Comparison of ENCODE assay signal across 8 mouse cellular contexts in the genomic region with DNA sequence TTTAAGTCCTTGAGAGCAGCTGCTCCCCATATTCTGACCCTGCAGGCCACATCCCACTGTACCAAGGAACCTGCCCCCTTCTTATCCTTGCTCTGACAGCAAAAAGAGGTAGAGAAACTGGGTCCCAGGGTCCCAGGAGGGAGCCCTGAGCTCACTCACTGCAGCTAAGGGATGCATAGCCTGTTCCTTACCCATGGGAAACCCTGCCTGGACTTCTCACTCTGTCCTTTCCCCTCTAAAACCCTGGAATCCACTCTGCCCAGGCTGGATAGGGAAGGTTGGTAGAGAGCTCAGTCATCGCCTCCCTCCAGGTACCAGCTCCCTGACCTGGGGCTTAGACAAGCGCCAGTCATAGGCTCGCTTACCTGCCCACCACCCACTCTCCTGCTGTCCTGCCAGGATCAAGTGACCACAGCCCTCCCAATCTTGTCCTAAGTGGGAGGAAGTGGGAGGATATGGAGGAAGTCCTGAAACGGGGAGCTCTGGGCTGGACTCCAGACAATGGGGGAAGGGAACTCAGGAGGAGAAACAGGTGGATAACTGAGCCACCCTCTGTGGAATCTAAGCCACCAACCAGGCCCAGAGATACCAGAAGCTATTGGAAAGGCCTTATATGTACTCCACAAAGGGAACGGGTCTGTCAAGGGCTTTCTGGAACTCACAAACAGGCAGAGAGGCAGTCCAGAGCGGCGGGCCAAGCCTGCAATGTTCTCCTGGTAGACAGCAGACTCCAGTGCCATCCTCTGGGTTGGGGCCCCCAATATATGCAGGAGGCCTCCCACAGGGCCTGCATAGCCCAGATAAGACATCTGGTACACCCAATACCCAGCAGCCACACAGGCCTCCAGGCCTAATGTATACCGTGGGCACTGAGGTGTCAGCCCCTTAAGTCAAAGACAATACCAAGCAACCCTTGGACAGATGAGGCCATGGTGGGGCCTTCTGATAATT. TPM values are rescaled to one million over a fixed set of nuclear protein-coding genes. Genes with fewer than 3 reads are reported as not detected.
A peak's percentile ranks its signal among the peaks of the same experiment; 100 is the strongest.
DNase-seq lines count a peak whose midpoint lies in the region; ATAC-seq and TF ChIP-seq lines count a peak whose summit lies in the region.

No protein-coding gene starts in this region.

- H3K9me3 ChIP-seq in forebrain, embryonic 12.5 days = no peaks in the 10 kb centered on the region
- no peaks in the 10 kb centered on the region for H3K9me3 ChIP-seq in forebrain, embryonic 15.5 days
- H3K9me3 ChIP-seq in heart, postnatal 0 days (replicated peaks; ENCODE audit: control insufficient read depth, low read length) = no peaks in the 10 kb centered on the region
- H3K9me3 ChIP-seq in liver, embryonic 14.5 days (ENCODE audit: control insufficient read depth, low read length) = no peaks in the 10 kb centered on the region

- TF ChIP-seq CTCF in heart, postnatal 0 days (IDR thresholded peaks at IDR 0.05; ENCODE audit: low read depth) = no peak
- TF ChIP-seq CTCF in liver, embryonic 14.5 days (IDR thresholded peaks at IDR 0.05; ENCODE audit: low read depth) = no peak

- peak overlapping the region; percentile 2; the same call in 1 of the 2 replicates for H3K4me2 ChIP-seq in forebrain, embryonic 12.5 days
- no peak overlapping the region for H3K4me2 ChIP-seq in forebrain, embryonic 15.5 days (replicated peaks)
- H3K4me2 ChIP-seq in heart, postnatal 0 days (ENCODE audit: low read depth, low read length) = peak overlapping the region; percentile 14
- H3K4me2 ChIP-seq in liver, embryonic 14.5 days (ENCODE audit: low read depth) = peak overlapping the region; percentile 93

- H3K27ac ChIP-seq in forebrain, embryonic 12.5 days = no peak overlapping the region
- no peak overlapping the region for H3K27ac ChIP-seq in forebrain, embryonic 15.5 days (replicated peaks)
- H3K27ac ChIP-seq in heart, postnatal 0 days (ENCODE audit: low read depth) = peak overlapping the region; percentile 50
- peak overlapping the region; percentile 92 for H3K27ac ChIP-seq in liver, embryonic 14.5 days

- peak; percentile 62 for TF ChIP-seq EP300 in heart, postnatal 0 days (IDR thresholded peaks at IDR 0.05; ENCODE audit: low read depth)
- peak; percentile 92 for TF ChIP-seq EP300 in liver, embryonic 14.5 days (IDR thresholded peaks at IDR 0.05; ENCODE audit: low read depth)

- H3K4me1 ChIP-seq in forebrain, embryonic 12.5 days = peaks cover 31% of the 10 kb centered on the region
- H3K4me1 ChIP-seq in forebrain, embryonic 15.5 days = peaks cover 24% of the 10 kb centered on the region
- H3K4me1 ChIP-seq in heart, postnatal 0 days (ENCODE audit: control insufficient read depth, insufficient read depth) = peaks cover 31% of the 10 kb centered on the region
- H3K4me1 ChIP-seq in liver, embryonic 14.5 days (replicated peaks; ENCODE audit: control insufficient read depth in 2 of 2, insufficient read depth in 2 of 2, low read length in 1 of 2) = peaks cover 48 to 65% of the 10 kb centered on the region in 2 experiments

- H3K9ac ChIP-seq in forebrain, embryonic 12.5 days = peak overlapping the region; percentile 12; the same call in 1 of the 2 replicates
- no peak overlapping the region for H3K9ac ChIP-seq in forebrain, embryonic 15.5 days (replicated peaks)
- no peak overlapping the region for H3K9ac ChIP-seq in heart, postnatal 0 days (replicated peaks; ENCODE audit: low read depth, low read length)
- peak overlapping the region; percentile 94 for H3K9ac ChIP-seq in liver, embryonic 14.5 days (replicated peaks)

- H3K4me3 ChIP-seq in forebrain, embryonic 12.5 days (replicated peaks) = no peak overlapping the region
- H3K4me3 ChIP-seq in forebrain, embryonic 15.5 days = no peak overlapping the region
- peak overlapping the region; percentile 0; the same call in 1 of the 2 replicates for H3K4me3 ChIP-seq in heart, postnatal 0 days (ENCODE audit: low read depth, low read length)
- H3K4me3 ChIP-seq in liver, embryonic 14.5 days (ENCODE audit: insufficient read depth in 1 of 2, low read depth in 2 of 2, low read length in 2 of 2) = peak overlapping the region; percentile 94 to 98

- H3K36me3 ChIP-seq in forebrain, embryonic 12.5 days (replicated peaks) = peaks cover 2% of the 10 kb centered on the region; the same call in 1 of the 2 replicates
- no peaks in the 10 kb centered on the region for H3K36me3 ChIP-seq in forebrain, embryonic 15.5 days
- H3K36me3 ChIP-seq in heart, postnatal 0 days (replicated peaks; ENCODE audit: control insufficient read depth, insufficient read depth, low read length) = no peaks in the 10 kb centered on the region
- H3K36me3 ChIP-seq in liver, embryonic 14.5 days (replicated peaks; ENCODE audit: control insufficient read depth, insufficient read depth, low read depth) = peaks cover 20% of the 10 kb centered on the region

- no peaks in the 10 kb centered on the region for H3K27me3 ChIP-seq in forebrain, embryonic 12.5 days
- no peaks in the 10 kb centered on the region for H3K27me3 ChIP-seq in forebrain, embryonic 15.5 days
- H3K27me3 ChIP-seq in heart, postnatal 0 days (ENCODE audit: control insufficient read depth, insufficient read depth, low read length) = no peaks in the 10 kb centered on the region
- no peaks in the 10 kb centered on the region for H3K27me3 ChIP-seq in liver, embryonic 14.5 days (ENCODE audit: control insufficient read depth, insufficient read depth, low read length)

- ATAC-seq in forebrain, embryonic 12.5 days (ENCODE audit: low FRiP score) = no peak
- ATAC-seq in forebrain, embryonic 15.5 days (replicated peaks) = no peak
- no peak for ATAC-seq in heart, postnatal 0 days (ENCODE audit: insufficient read depth, low read depth)
- ATAC-seq in liver, embryonic 14.5 days (ENCODE audit: insufficient read depth) = peak; percentile 86
- ATAC-seq in CD4-positive, CD25-positive, alpha-beta regulatory T cell, adult 4 months = no peak

- WGBS in forebrain, embryonic 12.5 days = 88% methylated on average over 8 of the region's 8 CpGs
- WGBS in forebrain, embryonic 15.5 days = 88% methylated on average over 8 of the region's 8 CpGs
- 68% methylated on average over 8 of the region's 8 CpGs for WGBS in heart, postnatal 0 days
- WGBS in liver, embryonic 14.5 days (ENCODE audit: insufficient replicate concordance) = 19% methylated on average over 8 of the region's 8 CpGs

- DNase-seq in c-Kit-positive CD71-positive TER-119-negative erythroid progenitor cells, embryonic 14.5 days (ENCODE audit: low read depth) = peak; percentile 87
- no peak for DNase-seq in heart, postnatal 0 days (ENCODE audit: low spot score)
- peak; percentile 83 to 89 (median 87) for DNase-seq in liver, embryonic 14.5 days (ENCODE audit: low read depth in 3 of 3, low spot score in 3 of 3)
- DNase-seq in spleen, postnatal 4 days (ENCODE audit: low spot score in 2 of 2) = peak; percentile 82 to 86
- DNase-seq in embryo, embryonic 9.5 days (ENCODE audit: extremely low spot score) = no peak

RNA-seq across cellular contexts. Expression of a gene that starts 2.3 kb away (rescaled TPM):
- polyA plus RNA-seq in forebrain, embryonic 12.5 days (2016; fragmentation: Nextera tagmentation; extraction: Ambion mirVana) = 125 and 140 TPM in 2 replicates
- polyA plus RNA-seq in forebrain, embryonic 15.5 days (2015; fragmentation: Nextera tagmentation; extraction: Ambion mirVana) = 85.3 and 92.8 TPM in 2 replicates
- 125 and 166 TPM in 2 replicates for total RNA-seq in heart, postnatal 0 days (2014; rRNA removed; ENCODE audit: low replicate concordance)
- 113 and 117 TPM in 2 replicates for polyA plus RNA-seq in heart, postnatal 0 days (2015; fragmentation: Nextera tagmentation; extraction: Ambion mirVana)
- 88.8 and 94.0 TPM in 2 replicates for polyA plus RNA-seq in liver, embryonic 14.5 days (2012; rRNA removed)
- polyA plus RNA-seq in liver, embryonic 14.5 days (2014; fragmentation: Nextera tagmentation; extraction: Ambion mirVana) = 103 and 109 TPM in 2 replicates
- polyA plus RNA-seq in CD4-positive, CD25-positive, alpha-beta regulatory T cell, adult 4 months (2017; shearing (Covaris generic)) = 100 to 1,000 TPM in 1 of 2 experiments, 10 to 100 TPM in 1; 62.0 to 116 TPM

RNA-seq across cellular contexts. Expression of a gene that starts 20.9 kb away (rescaled TPM):
- 173 and 177 TPM in 2 replicates for polyA plus RNA-seq in forebrain, embryonic 12.5 days (2016; fragmentation: Nextera tagmentation; extraction: Ambion mirVana)
- polyA plus RNA-seq in forebrain, embryonic 15.5 days (2015; fragmentation: Nextera tagmentation; extraction: Ambion mirVana) = 157 and 159 TPM in 2 replicates
- 60.4 and 63.6 TPM in 2 replicates for total RNA-seq in heart, postnatal 0 days (2014; rRNA removed; ENCODE audit: low replicate concordance)
- polyA plus RNA-seq in heart, postnatal 0 days (2015; fragmentation: Nextera tagmentation; extraction: Ambion mirVana) = 36.4 and 38.3 TPM in 2 replicates
- 22.8 and 25.1 TPM in 2 replicates for polyA plus RNA-seq in liver, embryonic 14.5 days (2012; rRNA removed)
- polyA plus RNA-seq in liver, embryonic 14.5 days (2014; fragmentation: Nextera tagmentation; extraction: Ambion mirVana) = 49.4 and 58.5 TPM in 2 replicates
- polyA plus RNA-seq in CD4-positive, CD25-positive, alpha-beta regulatory T cell, adult 4 months (2017; shearing (Covaris generic)) = 100 to 1,000 TPM; 168 to 222 TPM

RNA-seq across cellular contexts. Expression of a gene that starts 47.4 kb away (rescaled TPM):
- polyA plus RNA-seq in forebrain, embryonic 12.5 days (2016; fragmentation: Nextera tagmentation; extraction: Ambion mirVana) = 64.8 and 65.9 TPM in 2 replicates
- polyA plus RNA-seq in forebrain, embryonic 15.5 days (2015; fragmentation: Nextera tagmentation; extraction: Ambion mirVana) = 72.4 and 72.9 TPM in 2 replicates
- total RNA-seq in heart, postnatal 0 days (2014; rRNA removed; ENCODE audit: low replicate concordance) = 116 and 121 TPM in 2 replicates
- polyA plus RNA-seq in heart, postnatal 0 days (2015; fragmentation: Nextera tagmentation; extraction: Ambion mirVana) = 24.6 and 26.2 TPM in 2 replicates
- 16.0 and 23.9 TPM in 2 replicates for polyA plus RNA-seq in liver, embryonic 14.5 days (2012; rRNA removed)
- polyA plus RNA-seq in liver, embryonic 14.5 days (2014; fragmentation: Nextera tagmentation; extraction: Ambion mirVana) = 21.2 and 22.3 TPM in 2 replicates
- polyA plus RNA-seq in CD4-positive, CD25-positive, alpha-beta regulatory T cell, adult 4 months (2017; shearing (Covaris generic)) = 10 to 100 TPM; 75.7 to 97.2 TPM

Comparison
In these comparisons a context has a peak if more than half of its experiments do, and no peak if none do; other contexts are left out.
1. H3K9ac ChIP-seq: peak in forebrain, embryonic 12.5 days (single experiment) and liver, embryonic 14.5 days (single experiment); none in forebrain, embryonic 15.5 days (single experiment) and heart, postnatal 0 days (single experiment).
2. H3K27ac ChIP-seq: peak in heart, postnatal 0 days (single experiment) and liver, embryonic 14.5 days (single experiment); none in forebrain, embryonic 12.5 days (single experiment) and forebrain, embryonic 15.5 days (single experiment).
3. H3K4me3 ChIP-seq: peak in heart, postnatal 0 days (single experiment) and liver, embryonic 14.5 days (2 of 2); none in forebrain, embryonic 12.5 days (single experiment) and forebrain, embryonic 15.5 days (single experiment).
4. DNase-seq: peak in c-Kit-positive CD71-positive TER-119-negative erythroid progenitor cells, embryonic 14.5 days (single experiment), liver, embryonic 14.5 days (3 of 3) and spleen, postnatal 4 days (2 of 2); none in heart, postnatal 0 days (single experiment) and embryo, embryonic 9.5 days (single experiment).